Mouse (Mus musculus): Measurements from ENCODE around the gene Foxo4.

DNA sequence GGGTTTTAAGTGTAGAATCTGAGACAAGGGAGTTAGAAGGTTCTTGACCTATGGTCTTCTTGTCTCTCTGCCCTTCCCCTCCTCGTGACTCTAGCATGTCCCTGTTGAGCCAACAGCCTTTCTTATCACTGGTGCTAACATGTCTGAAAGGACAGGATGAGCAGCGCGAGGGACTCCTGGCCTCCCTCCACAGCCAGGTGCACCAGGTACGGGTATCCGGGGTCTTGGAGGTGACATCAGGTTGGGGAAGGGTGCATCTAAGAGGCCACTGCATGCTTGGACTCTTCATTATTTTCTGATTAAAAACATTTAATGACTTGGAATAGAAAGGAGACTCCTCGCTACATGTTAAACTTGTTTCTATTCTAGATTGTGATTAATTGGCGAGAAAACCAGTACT, 34.7 kb downstream of the Foxo4 start:
- TF ChIP-seq CTCF (IDR thresholded peaks at IDR 0.05; ENCODE audit: low read depth), result no peak
- TF ChIP-seq EP300 (IDR thresholded peaks at IDR 0.05; ENCODE audit: low read depth), result no peak
